Mouse (Mus musculus) frontal cortex, postnatal 25 days (tissue): ENCODE results near the gene Ager.

ENCODE experiments used
- DNase-seq, 2 experiments: peaks; one replicate each; pipeline ENCODE4 v3.0.0; 2022; ENCODE audit warnings: low spot score in 2 of 2

The Ager gene

DNA sequence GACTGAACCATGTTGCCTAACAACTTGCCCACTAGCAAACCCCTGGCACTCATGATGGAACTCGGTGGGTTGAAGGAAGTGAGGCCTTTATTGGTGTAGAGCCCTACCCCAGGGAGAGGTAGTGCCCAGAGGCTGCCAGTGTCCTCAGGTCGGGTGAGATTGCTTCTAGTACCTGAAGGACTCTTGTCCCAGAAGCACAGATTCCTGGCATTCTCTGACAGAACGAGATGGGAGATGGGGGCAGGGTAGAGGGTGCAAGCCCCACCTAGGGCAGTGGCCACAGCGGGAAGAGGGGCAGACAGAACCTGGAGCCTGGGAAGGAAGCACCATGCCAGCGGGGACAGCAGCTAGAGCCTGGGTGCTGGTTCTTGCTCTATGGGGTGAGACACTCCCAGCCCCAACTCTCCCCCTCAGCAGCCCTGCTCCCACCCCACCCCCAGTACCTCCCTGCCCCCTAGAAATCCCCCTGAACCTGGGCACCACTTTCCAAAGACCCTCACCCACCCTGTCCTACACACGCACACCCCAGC lies at the start of gene Ager:
Gene Ager, plus strand, starts transcription at position 297 of the 530 bp plus-strand sequence.
- DNase-seq = no peak

DNA sequence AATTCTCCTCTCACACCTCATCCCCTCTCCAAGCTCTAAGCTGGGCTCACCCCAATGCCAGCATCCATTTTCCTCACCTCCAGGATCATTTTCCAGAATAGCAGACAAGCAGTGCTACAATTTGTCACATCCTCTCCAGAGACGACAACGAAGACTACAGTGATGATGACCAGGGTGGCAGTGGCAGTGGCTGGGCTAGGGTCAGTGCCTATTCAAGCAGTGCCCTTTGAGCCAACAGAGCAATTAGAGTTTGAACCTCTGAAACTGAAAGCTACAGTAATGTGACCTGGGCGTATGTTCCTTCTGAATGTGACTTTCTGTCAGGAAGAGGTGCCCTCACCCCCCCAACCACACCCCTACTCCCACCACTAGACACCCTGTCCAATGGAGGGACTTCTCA lies 48.5 kb upstream of the Ager start:
- no peak for DNase-seq

DNA sequence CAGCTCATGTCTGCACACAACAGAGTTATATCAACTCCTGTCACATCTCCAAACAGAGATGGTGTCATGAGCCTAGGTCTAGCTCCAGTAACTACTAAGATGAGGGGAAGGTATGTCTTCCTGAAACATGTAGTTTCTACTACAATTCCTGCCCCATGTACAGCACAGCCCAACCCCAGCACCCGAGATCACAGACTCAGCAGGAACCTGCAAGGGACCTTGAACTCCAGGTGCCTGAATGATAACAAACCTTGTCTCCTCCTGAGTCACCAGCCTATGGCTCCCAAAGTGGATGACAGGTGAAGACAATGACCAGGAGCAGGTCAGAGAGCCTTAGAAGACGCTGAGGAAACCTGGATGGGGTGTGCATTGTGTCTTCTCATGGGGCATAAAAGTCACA lies 47.8 kb upstream of the Ager start:
- DNase-seq = no peak

DNA sequence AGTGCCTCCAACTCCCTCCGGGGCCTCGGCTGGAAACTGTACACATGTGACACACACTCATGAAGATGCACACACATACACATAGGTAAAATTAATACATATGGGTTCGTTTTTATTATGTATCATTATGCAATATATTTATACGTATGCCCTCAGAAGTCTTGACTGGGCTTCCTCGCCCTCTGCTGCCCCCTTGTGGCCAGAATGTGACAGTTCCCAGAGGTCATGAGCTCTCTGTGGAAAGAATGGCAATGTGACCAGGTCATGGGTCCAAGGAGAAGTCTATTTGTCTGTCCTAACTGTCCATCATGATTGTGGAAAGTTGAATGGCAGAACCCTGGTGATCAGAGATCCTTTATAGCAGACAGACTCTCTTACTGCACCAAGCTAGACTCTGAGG lies 42.2 kb upstream of the Ager start:
- peak; percentile 64 to 67 for DNase-seq

GRCm38 (mm10) chr17:34556406-34556805 lies 41.3 kb upstream of the Ager start:
- no peak for DNase-seq

- DNase-seq = no peak
These were observed 40.3 kb upstream of the Ager start for GRCm38 (mm10) chr17:34557411-34557810.

- DNase-seq = no peak
These were observed 38.5 kb upstream of the Ager start for GRCm38 (mm10) chr17:34559116-34559515.

GRCm38 (mm10) chr17:34559895-34560294 lies 37.8 kb upstream of the Ager start:
- no peak for DNase-seq

- DNase-seq = no peak
These were observed 37.2 kb upstream of the Ager start for GRCm38 (mm10) chr17:34560438-34560837.

GRCm38 (mm10) chr17:34561200-34561599 lies 36.5 kb upstream of the Ager start:
- DNase-seq = no peak

- no peak for DNase-seq
These were observed 35.1 kb upstream of the Ager start for GRCm38 (mm10) chr17:34562595-34562994.

DNA sequence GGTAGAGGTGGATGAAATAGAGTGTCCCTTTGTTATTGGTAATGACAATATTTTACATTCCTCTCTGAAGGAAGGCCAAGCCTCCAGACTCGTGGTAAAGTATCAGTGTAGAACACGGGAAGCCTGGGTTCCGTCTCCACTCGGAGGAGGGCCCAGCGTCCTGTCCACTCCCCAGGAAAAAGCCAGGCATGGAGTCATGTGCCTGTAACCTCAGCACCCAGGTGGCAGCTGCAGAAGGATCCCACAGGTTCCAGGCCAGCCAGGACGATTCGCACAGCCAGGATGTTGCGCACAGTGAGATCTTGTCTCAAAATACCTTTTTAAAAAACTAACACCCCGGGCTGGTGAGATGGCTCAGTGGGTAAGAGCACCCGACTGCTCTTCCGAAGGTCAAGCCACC lies 34.3 kb upstream of the Ager start:
- DNase-seq = no peak

DNA sequence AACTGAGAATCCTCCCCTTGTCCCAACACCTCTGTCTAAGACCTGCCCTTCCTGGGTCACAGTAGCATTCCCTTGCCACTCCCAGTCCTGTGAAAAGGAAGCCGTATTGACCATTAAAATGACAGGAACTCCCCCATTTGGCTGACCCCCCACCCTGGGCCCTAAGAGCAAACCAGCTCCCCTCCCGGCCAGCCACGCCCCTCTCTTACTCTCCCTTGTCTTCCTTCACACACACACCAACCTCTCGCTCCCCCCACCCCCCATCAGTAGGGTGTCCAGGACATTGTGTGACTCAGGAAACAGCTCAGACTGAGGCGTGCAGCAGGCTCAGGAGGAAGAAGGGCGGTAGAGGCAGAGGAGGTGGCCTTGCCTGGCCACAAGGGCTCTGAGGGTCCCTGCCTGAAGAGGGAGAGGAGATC lies 33.6 kb upstream of the Ager start, which contains the start of gene Notch4:
Gene Notch4, plus strand, starts transcription at position 266 of the 419 bp plus-strand sequence.
- DNase-seq = no peak

DNA sequence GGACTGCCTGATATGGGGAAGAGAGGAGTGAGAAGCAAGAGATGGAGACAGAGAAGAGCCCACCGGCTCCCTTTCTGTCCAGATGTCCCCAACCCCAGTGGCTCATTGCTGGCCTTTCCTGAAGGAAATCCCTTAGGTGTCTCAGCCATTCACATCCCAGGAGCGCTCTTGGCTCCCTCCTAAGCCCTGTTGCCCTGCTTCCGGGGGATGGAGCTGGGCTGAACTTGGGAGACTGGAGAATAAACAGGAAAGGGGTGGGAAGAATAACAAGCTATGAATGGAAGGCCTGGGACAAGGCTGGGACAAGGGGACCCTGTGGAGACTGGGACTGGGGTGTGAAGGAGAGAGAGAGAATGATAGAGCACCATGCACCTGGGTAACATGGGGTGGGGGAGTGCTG lies 32.9 kb upstream of the Ager start:
- no peak for DNase-seq

- DNase-seq = no peak
These were observed 30.4 kb upstream of the Ager start for GRCm38 (mm10) chr17:34567311-34567710.

DNA sequence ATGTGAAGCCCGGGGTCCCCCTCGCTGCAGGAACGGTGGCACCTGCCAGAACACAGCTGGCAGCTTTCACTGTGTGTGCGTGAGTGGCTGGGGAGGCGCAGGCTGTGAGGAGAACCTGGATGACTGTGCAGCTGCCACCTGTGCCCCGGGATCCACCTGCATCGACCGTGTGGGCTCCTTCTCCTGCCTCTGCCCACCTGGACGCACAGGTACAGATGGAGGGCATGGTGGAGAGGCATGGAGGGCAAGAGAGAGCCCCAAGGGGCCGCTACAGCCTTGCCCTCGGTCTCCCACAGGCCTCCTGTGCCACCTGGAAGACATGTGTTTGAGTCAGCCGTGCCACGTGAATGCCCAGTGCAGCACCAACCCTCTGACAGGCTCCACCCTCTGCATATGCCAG lies 29.2 kb upstream of the Ager start:
- DNase-seq = no peak

GRCm38 (mm10) chr17:34569919-34570318 lies 27.7 kb upstream of the Ager start:
- no peak for DNase-seq

DNA sequence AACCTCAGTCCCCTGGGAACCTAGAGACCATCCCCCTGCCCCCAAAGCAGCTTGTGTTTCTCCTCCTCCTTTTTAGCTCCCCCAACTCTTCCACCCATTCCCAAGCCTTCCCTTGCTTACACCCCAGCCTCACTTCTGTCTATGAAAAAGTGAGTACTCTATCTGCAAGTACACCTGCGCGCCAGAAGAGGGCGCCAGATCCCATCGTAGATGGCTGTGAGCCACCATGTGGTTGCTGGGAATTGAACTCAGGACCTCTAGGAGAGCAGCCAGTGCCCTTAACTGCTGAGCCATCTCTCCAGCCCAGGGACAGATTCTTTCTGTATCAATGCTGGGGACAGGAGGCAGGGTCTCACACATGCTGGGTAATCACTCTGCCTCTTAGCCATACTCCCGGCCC lies 25.8 kb upstream of the Ager start:
- no peak for DNase-seq

- no peak for DNase-seq
These were observed 25.3 kb upstream of the Ager start for GRCm38 (mm10) chr17:34572361-34572760.

DNA sequence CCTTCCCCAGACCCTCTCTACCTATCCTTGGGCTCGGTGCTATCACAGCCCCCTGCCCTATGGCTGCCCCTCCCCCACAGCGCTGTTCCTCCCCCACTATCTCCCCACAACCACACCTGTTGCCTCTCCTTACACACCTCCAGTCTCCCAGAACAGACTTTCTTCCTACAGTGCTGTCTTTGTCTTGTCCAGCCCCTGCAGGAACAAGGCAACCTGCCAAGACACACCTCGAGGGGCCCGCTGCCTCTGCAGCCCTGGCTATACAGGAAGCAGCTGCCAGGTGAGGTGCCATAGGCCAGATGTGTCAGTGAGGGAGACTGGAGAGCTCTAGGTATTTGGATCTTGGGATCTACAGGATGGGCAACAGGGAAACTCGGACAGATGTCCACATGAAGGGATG lies 21.1 kb upstream of the Ager start:
- no peak for DNase-seq

DNA sequence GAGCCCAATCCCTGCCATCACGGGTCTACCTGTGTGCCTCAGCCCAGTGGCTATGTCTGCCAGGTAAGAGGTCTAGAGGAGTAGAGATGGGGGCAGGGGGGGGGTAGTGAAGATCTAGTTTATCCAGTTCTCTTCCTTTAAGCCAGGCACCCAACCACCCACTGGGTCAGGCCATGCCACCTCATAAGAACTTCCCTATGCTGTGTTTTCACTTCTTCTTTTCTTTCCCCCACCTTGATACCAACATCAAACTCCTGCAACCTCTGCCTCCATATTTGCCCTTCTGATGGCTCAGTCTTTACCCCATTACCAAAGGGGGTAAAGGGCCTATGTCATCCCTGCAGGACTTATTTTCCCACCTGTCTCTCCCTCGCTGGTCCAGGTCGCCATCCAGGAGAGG lies 19.6 kb upstream of the Ager start:
- DNase-seq = no peak

DNA sequence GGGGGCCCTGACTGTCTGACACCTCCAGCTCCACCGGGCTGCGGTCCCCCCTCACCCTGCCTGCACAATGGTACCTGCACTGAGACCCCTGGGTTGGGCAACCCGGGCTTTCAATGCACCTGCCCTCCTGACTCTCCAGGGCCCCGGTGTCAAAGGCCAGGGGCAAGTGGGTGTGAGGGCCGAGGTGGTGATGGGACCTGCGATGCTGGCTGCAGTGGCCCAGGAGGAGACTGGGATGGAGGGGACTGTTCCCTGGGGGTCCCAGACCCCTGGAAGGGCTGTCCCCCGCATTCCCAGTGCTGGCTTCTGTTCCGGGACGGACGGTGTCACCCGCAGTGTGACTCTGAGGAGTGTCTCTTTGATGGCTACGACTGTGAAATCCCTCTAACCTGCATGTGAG lies 15.1 kb upstream of the Ager start:
- DNase-seq = no peak

DNA sequence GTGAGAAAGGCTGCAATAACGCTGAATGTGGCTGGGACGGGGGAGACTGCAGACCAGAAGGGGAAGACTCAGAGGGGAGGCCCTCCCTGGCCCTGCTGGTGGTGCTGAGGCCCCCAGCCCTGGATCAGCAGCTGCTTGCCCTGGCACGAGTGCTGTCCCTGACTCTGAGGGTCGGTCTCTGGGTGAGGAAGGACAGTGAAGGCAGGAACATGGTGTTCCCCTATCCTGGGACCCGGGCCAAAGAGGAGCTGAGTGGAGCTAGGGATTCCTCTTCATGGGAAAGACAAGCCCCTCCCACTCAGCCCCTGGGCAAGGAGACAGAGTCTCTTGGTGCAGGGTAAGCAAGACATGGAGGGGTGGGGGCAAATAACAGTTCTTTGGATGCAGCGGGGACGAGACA lies 14.3 kb upstream of the Ager start:
- DNase-seq = no peak

GRCm38 (mm10) chr17:34583819-34584218 lies 13.8 kb upstream of the Ager start:
- no peak for DNase-seq

DNA sequence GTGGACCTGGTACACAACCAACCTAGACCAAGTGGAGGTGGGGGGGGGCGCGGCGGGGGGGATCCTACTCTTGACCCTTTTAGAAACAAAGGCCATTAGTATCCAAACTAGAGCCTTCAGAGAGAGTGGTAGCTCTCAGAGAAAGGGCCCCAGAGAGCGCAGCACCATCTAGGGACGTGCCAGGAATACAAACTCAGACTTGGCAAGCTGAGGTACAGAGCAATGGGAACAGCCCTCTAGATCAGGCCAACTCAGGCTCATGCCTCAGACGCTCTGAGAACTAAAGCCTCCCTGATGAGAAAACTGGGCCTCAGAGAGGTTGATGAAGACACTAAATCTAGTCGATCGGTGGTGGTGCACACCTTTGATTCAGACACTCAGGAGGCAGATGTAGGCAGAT lies 12.5 kb upstream of the Ager start:
- no peak for DNase-seq
